Mouse (Mus musculus) CD8-positive naive resting alpha-beta T cell, adult 2 months (primary cell): ENCODE results near the gene Slc15a2.

Source experiments
- DNase-seq, 2 experiments: peaks; one replicate each; pipeline ENCODE4 v3.0.0; 2022; ENCODE audit warnings: low read depth in 2 of 2, low spot score in 2 of 2

Slc15a2 gene

GRCm38 (mm10) chr16:36770191-36770771 lies 14.5 kb downstream of the Slc15a2 start:
- peak in 1 of 2 experiments; percentile 2 for DNase-seq

DNA sequence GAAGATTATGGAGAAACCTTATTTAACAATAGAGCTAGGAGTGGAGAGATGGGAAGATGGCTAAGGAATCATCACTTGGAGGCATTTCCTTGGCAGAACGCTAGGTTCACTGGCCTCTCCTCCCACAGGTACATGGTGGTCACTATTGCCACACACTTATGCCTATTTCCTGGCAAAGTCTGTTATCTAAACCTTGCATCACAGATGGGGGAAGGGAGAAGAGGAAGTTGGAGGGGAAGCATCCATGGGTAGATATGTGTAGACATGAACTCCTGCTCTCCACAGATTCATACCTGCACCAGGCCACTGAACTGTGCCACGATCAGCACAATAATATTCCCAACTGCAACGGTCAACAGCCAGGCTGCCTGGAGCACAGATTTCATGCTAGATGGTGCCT lies 32.8 kb downstream of the Slc15a2 start:
- no peak for DNase-seq

DNA sequence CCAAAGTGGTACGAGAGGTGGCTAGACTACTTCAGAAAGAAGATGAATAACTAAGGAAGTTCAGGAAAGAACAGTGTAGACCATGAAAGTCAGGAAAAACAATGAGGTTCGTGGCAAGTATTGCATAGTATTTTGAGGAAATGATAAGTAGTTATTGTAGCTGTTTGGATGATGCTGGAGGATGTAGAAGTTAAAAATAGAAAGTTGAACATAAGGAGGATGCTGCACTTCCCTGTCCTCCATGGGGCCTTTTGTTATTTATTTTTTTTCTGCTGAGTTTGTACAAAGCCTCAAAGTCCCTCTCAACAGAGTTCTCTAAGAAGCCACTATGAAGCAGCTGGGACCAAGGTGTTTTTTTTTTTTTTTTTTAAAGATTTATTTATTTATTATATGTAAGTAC lies 37.0 kb downstream of the Slc15a2 start:
- no peak for DNase-seq

DNA sequence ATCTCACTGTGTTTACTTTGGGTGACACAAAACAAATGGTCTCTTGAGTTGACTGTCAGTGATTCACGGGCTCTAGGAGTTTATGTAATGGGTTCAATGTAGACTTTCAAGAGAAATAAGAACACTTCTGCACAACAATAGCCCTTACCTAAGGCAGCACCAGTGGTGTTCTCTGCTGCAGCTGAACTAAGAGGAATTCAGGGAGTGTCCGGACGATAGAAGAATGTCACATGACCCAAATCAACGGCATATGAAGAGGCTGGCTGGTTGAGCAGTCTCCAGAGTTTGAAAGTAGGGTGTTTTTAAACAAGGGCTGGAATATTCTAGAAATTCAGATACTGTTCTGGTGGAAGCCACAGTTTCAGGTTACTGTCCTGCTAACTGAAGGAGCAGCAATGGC lies 37.7 kb downstream of the Slc15a2 start:
- no peak for DNase-seq

DNA sequence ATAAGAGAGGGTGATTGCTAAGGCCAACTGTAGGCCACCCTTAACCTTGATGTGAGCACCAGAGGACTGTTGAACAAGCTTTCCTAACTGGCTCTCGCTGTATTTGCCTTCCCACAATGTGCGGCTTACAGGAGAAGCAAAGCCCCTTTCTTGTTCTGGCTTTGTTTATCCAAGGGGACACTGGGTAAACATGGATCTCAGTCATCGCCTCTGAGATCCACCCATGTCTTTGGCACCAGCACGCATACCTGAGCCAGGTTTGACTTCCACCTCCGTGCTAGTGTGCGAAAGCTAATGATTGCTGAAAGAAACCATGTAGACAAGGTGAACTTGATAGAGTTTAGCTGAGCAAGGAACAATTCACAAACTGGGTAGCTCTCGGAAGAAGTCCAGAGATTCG lies 41.2 kb downstream of the Slc15a2 start:
- DNase-seq, result no peak

DNA sequence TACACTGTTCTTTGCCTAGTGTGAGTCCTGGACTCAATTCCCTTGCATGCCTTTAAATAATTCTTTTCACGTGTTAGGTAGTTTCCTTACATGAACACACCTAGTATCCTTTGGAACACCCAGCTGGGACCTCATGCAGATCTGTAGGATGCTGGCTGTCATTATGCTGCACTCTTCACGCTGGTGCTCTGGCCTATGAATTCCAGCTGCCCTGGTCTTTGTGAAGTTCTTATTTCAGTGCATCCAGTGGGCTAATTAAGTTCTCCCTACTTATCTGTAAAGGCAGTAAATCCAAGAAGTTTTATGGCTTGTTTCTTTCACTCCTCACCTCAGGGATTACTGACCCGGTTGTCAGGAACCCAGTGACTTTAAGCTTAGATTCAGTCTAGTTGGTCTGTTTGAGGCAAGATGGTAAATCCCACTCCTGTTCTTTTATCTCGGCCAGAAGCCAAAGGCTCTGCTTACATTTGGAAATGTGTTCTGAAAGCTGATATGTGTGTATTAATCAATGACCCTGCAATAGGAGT lies 45.3 kb downstream of the Slc15a2 start:
- no peak for DNase-seq

DNA sequence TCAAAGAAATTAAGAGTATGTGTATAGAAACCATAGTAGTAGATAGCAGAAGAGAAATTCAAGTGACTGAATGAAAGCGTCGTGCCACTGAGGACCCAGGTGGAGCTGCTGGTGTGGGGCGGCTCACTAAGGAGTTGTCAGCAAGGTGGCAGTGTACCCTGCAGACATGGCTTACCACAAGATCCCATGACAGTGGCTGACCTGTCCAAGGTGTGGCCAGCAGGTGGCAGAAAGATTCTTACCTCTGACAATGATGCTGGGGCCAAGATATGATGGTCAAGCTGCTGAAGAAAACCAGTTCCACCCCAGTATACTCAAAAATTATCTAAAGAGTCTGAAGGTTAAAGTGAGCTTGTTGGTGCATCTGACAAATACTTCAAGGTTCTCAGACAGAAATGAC lies 49.3 kb downstream of the Slc15a2 start:
- no peak for DNase-seq

GRCm38 (mm10) chr16:36733827-36734226 lies 50.9 kb downstream of the Slc15a2 start:
- DNase-seq, result no peak

DNA sequence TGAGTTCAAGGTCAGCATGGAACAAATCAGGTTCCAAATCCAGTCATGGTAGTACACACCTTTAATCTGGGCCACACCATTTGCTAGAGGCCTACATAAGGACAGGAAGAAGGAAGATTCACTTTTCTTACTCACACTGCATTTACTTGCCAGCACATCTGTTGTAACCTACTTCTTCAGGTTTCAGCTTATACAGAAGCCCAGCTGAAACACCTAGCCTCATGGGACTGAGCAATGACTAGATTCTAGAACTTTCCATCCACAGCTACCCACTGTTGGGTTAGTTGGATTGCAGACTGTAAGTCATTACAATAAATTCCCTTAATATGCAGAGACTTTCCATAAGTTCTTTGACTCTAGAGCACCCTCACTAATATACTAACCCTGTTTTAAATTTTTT lies 52.2 kb downstream of the Slc15a2 start:
- no peak for DNase-seq

GRCm38 (mm10) chr16:36728959-36729358 lies 55.8 kb downstream of the Slc15a2 start:
- DNase-seq, result no peak

DNA sequence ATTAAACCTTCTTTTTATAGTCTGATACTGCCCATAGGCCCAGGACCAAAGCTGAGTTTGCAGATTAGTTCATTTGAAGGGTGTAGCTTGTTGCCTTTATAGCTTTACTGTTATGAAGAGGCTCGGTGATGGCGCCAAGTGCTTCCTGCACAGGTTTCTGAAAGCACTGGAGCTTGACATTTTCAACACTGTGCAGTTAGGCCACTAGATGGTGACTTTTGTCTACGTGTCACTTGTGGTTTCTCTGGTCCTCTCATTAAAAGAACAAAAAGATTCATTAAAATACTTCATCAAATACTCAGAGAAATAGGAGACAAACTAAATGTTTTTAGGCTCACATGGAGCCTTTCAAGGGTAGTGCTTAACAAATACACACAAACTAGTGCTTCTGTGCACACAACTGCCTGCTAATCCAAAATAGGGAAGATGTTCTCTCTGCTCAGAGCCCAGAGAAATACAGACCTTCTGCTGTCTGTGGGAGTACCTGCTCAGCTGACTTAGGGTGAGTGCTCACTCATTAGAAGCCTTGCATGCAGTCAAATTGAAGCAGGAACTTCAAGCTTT lies 60.8 kb downstream of the Slc15a2 start:
- no peak for DNase-seq

DNA sequence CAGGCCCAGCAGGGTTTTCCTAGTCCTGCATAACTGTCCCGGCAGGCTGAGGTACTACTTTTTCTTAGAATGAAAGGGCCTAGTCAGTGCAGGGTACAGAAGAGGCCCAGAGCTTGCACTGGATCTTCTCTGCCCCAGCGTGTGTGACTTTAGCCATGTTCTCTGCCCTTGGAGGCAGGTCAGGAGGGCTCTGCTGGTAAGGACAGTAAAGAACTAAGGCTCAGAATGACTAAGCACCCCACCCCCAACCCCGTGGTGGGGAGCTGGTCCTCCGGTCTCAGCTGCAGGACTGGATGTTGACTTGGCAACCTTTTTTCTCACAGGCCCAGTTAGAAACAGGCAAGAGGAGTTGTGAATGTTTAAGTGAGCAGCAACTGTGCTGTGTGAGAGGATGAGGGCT lies 62.0 kb downstream of the Slc15a2 start:
- no peak for DNase-seq

DNA sequence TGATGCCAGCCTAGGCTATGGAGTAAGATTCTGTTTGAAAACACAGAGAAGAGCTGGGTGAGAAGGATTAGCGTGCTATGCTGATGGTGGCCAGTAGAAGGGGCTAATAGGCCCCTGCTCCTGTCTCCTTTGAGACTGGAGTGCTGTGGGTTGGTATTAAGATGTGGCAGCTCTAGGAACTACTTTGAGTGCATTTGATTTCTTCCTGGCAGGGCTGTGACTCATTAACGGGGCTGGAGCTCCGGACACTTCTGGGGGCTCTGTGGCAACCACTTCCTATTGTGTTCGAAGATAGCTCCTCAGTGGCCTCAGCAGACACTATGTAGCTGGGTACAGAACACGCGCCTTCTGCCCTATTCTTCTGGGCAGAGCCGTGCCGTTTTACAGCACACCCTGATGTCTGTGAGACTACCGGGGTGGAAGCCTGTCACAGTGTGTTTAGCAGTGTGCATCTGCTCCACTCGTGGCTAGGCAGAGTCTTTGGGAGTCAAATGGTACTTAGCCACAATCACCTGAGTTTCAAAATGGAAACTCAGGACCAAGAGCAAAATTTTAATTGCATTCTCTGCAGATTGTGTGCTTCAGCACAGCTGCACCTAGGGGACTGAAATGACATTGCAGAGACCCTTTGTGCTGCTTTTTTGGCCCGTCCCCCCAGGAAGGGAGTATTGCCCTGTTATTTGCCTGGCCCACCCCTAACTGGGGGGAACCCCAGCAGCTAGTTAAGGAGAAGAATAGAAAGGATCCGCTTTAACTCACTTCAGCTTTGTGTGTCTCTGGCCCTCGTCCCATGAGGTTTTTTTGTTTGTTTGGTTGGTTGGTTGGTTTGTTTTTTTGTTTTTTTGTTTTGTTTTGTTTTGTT lies 64.3 kb downstream of the Slc15a2 start:
- DNase-seq, result no peak

GRCm38 (mm10) chr16:36718637-36719036 lies 66.1 kb downstream of the Slc15a2 start:
- DNase-seq, result no peak

GRCm38 (mm10) chr16:36717481-36717880 lies 67.3 kb downstream of the Slc15a2 start:
- DNase-seq, result no peak

DNA sequence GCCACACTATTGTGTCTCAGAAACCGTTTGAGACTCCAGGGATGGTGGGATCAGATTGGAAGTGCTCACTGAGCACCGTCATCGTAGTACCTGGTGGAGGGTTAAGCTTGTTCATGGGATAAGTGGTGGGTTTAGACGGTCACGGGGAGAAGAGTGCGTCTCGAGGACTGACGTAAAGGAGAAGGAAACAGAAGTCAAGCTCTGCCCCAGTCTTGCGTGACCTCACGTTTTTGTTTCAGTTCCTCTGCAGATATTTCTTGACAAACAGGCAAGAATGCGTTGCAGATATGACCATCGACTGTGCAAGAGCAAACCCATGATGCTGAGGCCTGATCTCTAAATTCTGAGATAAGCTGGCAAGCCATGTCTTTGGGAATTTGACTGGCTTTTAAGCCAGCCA lies 73.0 kb downstream of the Slc15a2 start:
- DNase-seq, result no peak

- peak in 1 of 2 experiments; percentile 35 for DNase-seq
Measured at GRCm38 (mm10) chr16:36710794-36711193, 74.0 kb downstream of the Slc15a2 start.

GRCm38 (mm10) chr16:36709405-36709804 lies 75.4 kb downstream of the Slc15a2 start:
- peak in 1 of 2 experiments; percentile 19 for DNase-seq

- peak in 1 of 2 experiments; percentile 33 for DNase-seq
Measured at GRCm38 (mm10) chr16:36708751-36709150, 76.0 kb downstream of the Slc15a2 start.

DNA sequence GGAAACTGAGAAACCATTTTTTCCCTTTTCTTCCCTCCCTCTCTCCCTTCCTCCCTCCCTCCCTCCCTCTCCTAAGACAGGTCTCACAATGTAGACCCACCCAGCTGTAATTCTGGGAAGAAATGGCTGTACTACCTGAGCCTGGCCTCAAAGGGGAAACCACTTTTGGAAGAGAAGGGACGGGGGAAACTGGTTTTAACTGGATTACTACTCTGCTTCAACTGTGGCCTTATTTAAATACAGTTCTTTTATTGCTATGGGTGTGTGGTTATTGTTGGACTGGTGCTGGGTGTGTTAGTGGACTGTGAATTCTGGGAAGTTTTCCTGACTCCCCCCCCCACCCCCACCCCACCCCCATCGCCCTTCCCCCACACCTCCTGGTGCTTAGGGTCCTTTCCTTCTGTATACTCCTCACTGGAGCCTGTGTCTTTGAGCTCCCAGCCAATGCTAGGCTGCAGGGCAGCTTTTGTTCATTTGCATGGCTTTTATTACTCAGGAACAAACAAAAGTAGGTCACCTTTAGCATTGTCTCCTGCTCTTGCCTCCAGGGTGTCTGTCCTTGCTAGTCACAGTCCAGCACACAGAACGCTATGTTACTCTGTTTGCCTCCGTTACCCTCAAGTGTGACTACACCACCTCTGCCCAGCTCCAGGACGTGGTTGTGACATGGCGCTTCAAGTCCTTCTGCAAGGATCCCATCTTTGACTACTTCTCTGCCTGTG lies 76.9 kb downstream of the Slc15a2 start:
- DNase-seq, result no peak

- no peak for DNase-seq
Measured at GRCm38 (mm10) chr16:36700484-36700883, 84.3 kb downstream of the Slc15a2 start.
